Mouse (Mus musculus): ENCODE data around the gene Ackr3. TPM values are rescaled to one million over a fixed set of nuclear protein-coding genes. Genes with fewer than 3 reads are reported as not detected.

Ackr3 gene
- 8.9 and 9.2 TPM in 2 replicates for polyA plus RNA-seq (2015; fragmentation: Nextera tagmentation; extraction: Ambion mirVana)

DNA sequence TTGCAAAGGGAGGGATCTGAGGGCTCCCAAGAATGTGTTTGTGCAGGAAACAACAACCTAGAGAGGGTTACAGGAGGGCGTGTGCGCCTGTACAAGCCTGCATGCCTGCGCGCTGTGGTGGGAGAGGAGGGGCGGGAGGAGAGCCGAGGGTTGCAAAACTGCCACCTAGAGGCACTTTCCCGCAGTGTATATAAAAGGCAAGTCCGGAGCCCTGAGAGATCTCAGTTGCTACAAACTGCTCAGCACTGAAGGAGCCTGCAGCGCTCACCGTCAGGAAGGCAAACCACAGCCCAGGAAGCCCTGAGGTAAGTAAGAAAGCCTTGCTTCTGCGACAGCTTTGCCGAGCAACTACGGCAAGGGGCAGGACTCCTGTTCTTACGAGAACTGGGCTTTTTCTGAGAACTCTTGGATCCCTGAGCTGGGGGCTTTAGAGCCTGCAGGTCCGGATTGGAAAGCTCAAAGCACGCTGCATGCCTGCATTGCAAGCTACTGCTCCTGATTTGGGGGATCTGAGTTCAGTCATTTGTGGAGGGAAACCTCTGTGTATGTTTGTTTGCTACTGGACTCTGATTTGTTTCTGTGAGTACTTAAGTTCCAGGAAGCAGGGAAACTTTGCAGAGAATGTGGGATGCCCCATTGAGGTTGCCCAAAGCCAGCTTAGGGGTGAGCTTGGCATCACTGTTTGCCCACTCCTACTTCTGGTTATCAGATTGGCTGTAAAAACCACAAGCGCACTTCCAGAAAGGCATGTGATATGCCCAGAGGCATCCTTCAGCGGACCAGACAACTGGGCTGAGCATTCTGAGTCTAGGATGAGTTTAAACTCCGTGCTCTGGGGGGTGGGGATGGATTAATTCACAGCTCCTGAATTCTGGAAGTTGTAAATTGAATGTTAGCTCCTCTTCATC lies at the start of gene Ackr3:
Gene Ackr3, plus strand, starts transcription at position 198 of the 908 bp plus-strand sequence.
- Histone ChIP-seq H3K4me3 (ENCODE audit: low read depth, low read length) (peak within 1 kb of the TSS; percentile 27), H3K4me2 (replicated peaks; ENCODE audit: low read depth) (peak within 1 kb of the TSS; percentile 56), H3K9me3 (ENCODE audit: control insufficient read depth) (no peaks in the 10 kb centered on the region), H3K9ac (ENCODE audit: low read depth, low read length) (0 out of 2 replicates have a peak within 1 kb of the TSS, but pooled peaks have one; percentile 31), H3K27me3 (replicated peaks; ENCODE audit: control insufficient read depth, insufficient read depth, low read length) (no peaks in the 10 kb centered on the region), H3K27ac (ENCODE audit: low read depth, low read length) (no peak within 1 kb of the TSS), H3K36me3 (ENCODE audit: control insufficient read depth, insufficient read depth) (no peaks in the 10 kb centered on the region), H3K4me1 (replicated peaks; ENCODE audit: control insufficient read depth, insufficient read depth, low read length) (no peaks in the 10 kb centered on the region)
- 3% methylated on average over 19 of the region's 19 CpGs for WGBS
- peak; percentile 82 for ATAC-seq
- TF ChIP-seq CTCF (IDR thresholded peaks at IDR 0.05; ENCODE audit: low read depth) = peak; percentile 88

- no peak for TF ChIP-seq CTCF (IDR thresholded peaks at IDR 0.05; ENCODE audit: low read depth)
- no peaks in the 10 kb centered on the region for H3K27me3 ChIP-seq (replicated peaks; ENCODE audit: control insufficient read depth, insufficient read depth, low read length)
- 0 out of 2 replicates have a peak, but pooled peaks cover 2% of the 10 kb centered on the region for H3K4me1 ChIP-seq (replicated peaks; ENCODE audit: control insufficient read depth, insufficient read depth, low read length)
- H3K4me3 ChIP-seq (ENCODE audit: low read depth, low read length) = no peak overlapping the region
- no peaks in the 10 kb centered on the region for H3K36me3 ChIP-seq (ENCODE audit: control insufficient read depth, insufficient read depth)
- H3K9ac ChIP-seq (ENCODE audit: low read depth, low read length) = no peak overlapping the region
- H3K4me2 ChIP-seq (replicated peaks; ENCODE audit: low read depth) = no peak overlapping the region
- 54% methylated on average over 7 of the region's 7 CpGs for WGBS
- H3K9me3 ChIP-seq (ENCODE audit: control insufficient read depth) = no peaks in the 10 kb centered on the region
- H3K27ac ChIP-seq (ENCODE audit: low read depth, low read length) = no peak overlapping the region
- no peak for ATAC-seq
These were observed 47.2 kb upstream of the Ackr3 start for GRCm38 (mm10) chr1:90156589-90156988.

GRCm38 (mm10) chr1:90159927-90160326 lies 43.9 kb upstream of the Ackr3 start:
- no peak overlapping the region for H3K9ac ChIP-seq (ENCODE audit: low read depth, low read length)
- no peaks in the 10 kb centered on the region for H3K36me3 ChIP-seq (ENCODE audit: control insufficient read depth, insufficient read depth)
- no peaks in the 10 kb centered on the region for H3K27me3 ChIP-seq (replicated peaks; ENCODE audit: control insufficient read depth, insufficient read depth, low read length)
- WGBS = 48% methylated on average over 13 of the region's 13 CpGs
- TF ChIP-seq CTCF (IDR thresholded peaks at IDR 0.05; ENCODE audit: low read depth) = peak; percentile 61
- no peak overlapping the region for H3K4me2 ChIP-seq (replicated peaks; ENCODE audit: low read depth)
- no peaks in the 10 kb centered on the region for H3K9me3 ChIP-seq (ENCODE audit: control insufficient read depth)
- H3K27ac ChIP-seq (ENCODE audit: low read depth, low read length) = no peak overlapping the region
- no peak overlapping the region for H3K4me3 ChIP-seq (ENCODE audit: low read depth, low read length)
- ATAC-seq = no peak
- H3K4me1 ChIP-seq (replicated peaks; ENCODE audit: control insufficient read depth, insufficient read depth, low read length) = no peaks in the 10 kb centered on the region

DNA sequence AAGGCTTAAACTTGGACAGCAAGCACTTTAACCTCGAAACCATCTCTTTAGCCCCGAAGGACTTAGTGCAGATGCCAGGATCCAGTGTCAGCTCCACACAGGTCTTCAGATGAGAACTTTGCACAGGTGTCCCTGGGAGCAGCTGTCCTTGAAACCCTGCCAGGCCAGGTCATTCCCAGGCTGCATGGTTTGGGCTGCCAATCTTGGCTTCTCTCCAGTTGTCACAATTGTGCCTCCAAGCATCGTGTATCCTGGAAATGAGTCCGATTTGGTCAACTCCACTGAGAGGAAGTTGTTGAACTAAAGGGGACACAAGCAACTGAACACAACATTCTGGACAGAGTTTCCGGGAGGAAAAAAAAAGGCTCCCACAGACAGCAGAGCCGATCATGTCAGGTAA lies 42.2 kb upstream of the Ackr3 start:
- Histone ChIP-seq H3K36me3 (ENCODE audit: control insufficient read depth, insufficient read depth) (no peaks in the 10 kb centered on the region), H3K27ac (ENCODE audit: low read depth, low read length) (no peak overlapping the region), H3K9ac (ENCODE audit: low read depth, low read length) (no peak overlapping the region), H3K4me3 (ENCODE audit: low read depth, low read length) (no peak overlapping the region), H3K4me1 (replicated peaks; ENCODE audit: control insufficient read depth, insufficient read depth, low read length) (no peaks in the 10 kb centered on the region), H3K4me2 (replicated peaks; ENCODE audit: low read depth) (no peak overlapping the region), H3K9me3 (ENCODE audit: control insufficient read depth) (no peaks in the 10 kb centered on the region), H3K27me3 (replicated peaks; ENCODE audit: control insufficient read depth, insufficient read depth, low read length) (no peaks in the 10 kb centered on the region)
- 72% methylated on average over 6 of the region's 6 CpGs for WGBS
- TF ChIP-seq CTCF (IDR thresholded peaks at IDR 0.05; ENCODE audit: low read depth) = no peak
- ATAC-seq = no peak

- no peaks in the 10 kb centered on the region for H3K36me3 ChIP-seq (ENCODE audit: control insufficient read depth, insufficient read depth)
- H3K9ac ChIP-seq (ENCODE audit: low read depth, low read length) = no peak overlapping the region
- H3K9me3 ChIP-seq (ENCODE audit: control insufficient read depth) = no peaks in the 10 kb centered on the region
- no peak for TF ChIP-seq CTCF (IDR thresholded peaks at IDR 0.05; ENCODE audit: low read depth)
- no peak overlapping the region for H3K4me3 ChIP-seq (ENCODE audit: low read depth, low read length)
- no peak overlapping the region for H3K4me2 ChIP-seq (replicated peaks; ENCODE audit: low read depth)
- H3K27ac ChIP-seq (ENCODE audit: low read depth, low read length) = no peak overlapping the region
- H3K4me1 ChIP-seq (replicated peaks; ENCODE audit: control insufficient read depth, insufficient read depth, low read length) = no peaks in the 10 kb centered on the region
- ATAC-seq = no peak
- H3K27me3 ChIP-seq (replicated peaks; ENCODE audit: control insufficient read depth, insufficient read depth, low read length) = no peaks in the 10 kb centered on the region
- 49% methylated on average over 13 of the region's 13 CpGs for WGBS
These were observed 41.4 kb upstream of the Ackr3 start for GRCm38 (mm10) chr1:90162379-90162857.

- Histone ChIP-seq H3K4me1 (replicated peaks; ENCODE audit: control insufficient read depth, insufficient read depth, low read length) (no peaks in the 10 kb centered on the region), H3K27ac (ENCODE audit: low read depth, low read length) (no peak overlapping the region), H3K36me3 (ENCODE audit: control insufficient read depth, insufficient read depth) (no peaks in the 10 kb centered on the region), H3K9ac (ENCODE audit: low read depth, low read length) (no peak overlapping the region), H3K4me3 (ENCODE audit: low read depth, low read length) (no peak overlapping the region), H3K27me3 (replicated peaks; ENCODE audit: control insufficient read depth, insufficient read depth, low read length) (no peaks in the 10 kb centered on the region), H3K9me3 (ENCODE audit: control insufficient read depth) (no peaks in the 10 kb centered on the region), H3K4me2 (replicated peaks; ENCODE audit: low read depth) (no peak overlapping the region)
- no peak for TF ChIP-seq CTCF (IDR thresholded peaks at IDR 0.05; ENCODE audit: low read depth)
- WGBS = 72% methylated on average over 7 of the region's 7 CpGs
- no peak for ATAC-seq
These were observed 40.6 kb upstream of the Ackr3 start for GRCm38 (mm10) chr1:90163161-90163560.

All from intestine, postnatal 0 days (tissue).